Mouse (Mus musculus) olfactory bulb, adult 2 months (tissue): ENCODE data around the gene Tat. TPM values are rescaled to one million over a fixed set of nuclear protein-coding genes. Genes with fewer than 3 reads are reported as not detected.

Experiments used
- H3K27ac ChIP-seq: fragments of 200-500 bp; 2 replicates; pipeline ENCODE4 v1.5.1; 2012; ENCODE audit warnings: low read depth, low read length; ENCODE audit not compliant: insufficient read depth
- H3K4me1 ChIP-seq: fragments of 200-500 bp; 2 replicates; pipeline ENCODE4 v1.6.1; 2012; ENCODE audit warnings: low read length; ENCODE audit not compliant: control insufficient read depth, insufficient read depth
- H3K4me3 ChIP-seq: fragments of 200-500 bp; 2 replicates; pipeline ENCODE4 v1.5.1; 2012; ENCODE audit warnings: mild to moderate bottlenecking, low read depth, low read length, moderate library complexity; ENCODE audit not compliant: insufficient read depth
- CTCF ChIP-seq: fragments of 200-500 bp; IDR thresholded peaks from 2 replicates; pipeline ENCODE4 v1.5.1; 2012; ENCODE audit warnings: low read depth, mild to moderate bottlenecking, low read length, moderate library complexity; ENCODE audit not compliant: insufficient read depth
- POLR2A ChIP-seq: fragments of 200-500 bp; IDR thresholded peaks from 2 replicates; pipeline ENCODE4 v1.6.1; 2012; ENCODE audit warnings: mild to moderate bottlenecking, low read depth, low read length, moderate library complexity; ENCODE audit not compliant: insufficient read depth
- WGBS: fragments of 180-500 bp; shearing (Covaris S2); methylation state at CpG from one replicate; pipeline ENCODE4 v1.1.7; 2018; 5-methylcytosine and 5-hydroxymethylcytosine counted together
- polyA plus RNA-seq: library from polyadenylated mRNA; stranded (reverse); fragments of >200 nt; gene quantifications from 2 replicates; pipeline ENCODE4 v1.2.4, GENCODE M21; 2012; ENCODE audit warnings: low replicate concordance; ENCODE audit not compliant: missing spikeins, insufficient read depth, insufficient read length

Gene Tat
- polyA plus RNA-seq, 1 experiment: not detected

DNA sequence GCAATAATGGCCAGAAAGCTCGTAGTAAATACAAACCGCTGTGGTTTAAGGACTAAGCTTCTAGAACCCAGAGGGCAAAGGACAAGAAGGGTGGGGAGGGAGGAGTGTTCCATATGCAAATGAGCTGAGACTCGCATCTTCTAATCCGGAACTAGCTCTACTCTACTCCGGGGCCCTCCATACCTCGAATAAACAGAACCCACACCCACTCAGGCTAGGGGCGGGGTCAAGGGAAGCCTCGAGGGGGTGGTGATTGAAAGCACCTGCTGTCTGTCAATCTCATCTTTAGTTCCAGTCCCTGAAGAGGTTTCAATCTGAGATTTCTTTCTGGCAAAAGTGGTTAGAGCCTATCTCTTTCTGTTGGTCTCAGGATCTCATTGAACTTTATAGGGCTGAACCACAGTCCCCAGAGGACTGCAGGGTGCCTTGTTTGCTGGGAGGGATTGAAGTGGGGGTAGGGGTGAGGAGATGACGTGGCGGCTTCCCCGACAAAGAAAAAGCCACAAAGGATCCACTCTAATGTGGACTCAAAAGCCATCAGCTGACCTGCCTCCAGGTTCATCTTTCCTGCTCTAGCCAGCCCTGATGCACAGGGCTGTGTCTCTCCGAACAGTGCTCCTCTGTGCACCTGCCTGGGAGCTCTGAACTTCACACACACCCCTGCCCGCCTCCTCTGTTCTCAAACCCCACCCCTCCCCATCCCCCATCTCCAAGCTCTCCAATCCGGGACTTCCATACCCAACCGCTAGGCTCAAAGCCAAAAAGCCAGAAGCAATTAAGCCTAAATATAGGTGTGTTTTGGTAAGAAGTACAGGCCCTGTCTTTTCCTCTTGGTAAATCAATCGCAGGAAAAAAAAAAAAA, 32.8 kb upstream of the Tat start:
- H3K4me3 ChIP-seq: no peak overlapping the region
- peaks cover 34% of the 10 kb centered on the region for H3K4me1 ChIP-seq
- WGBS: 18% methylated on average over 16 of the region's 16 CpGs
- H3K27ac ChIP-seq: peak overlapping the region; percentile 48
- TF ChIP-seq POLR2A: no peak
- TF ChIP-seq CTCF: no peak

- TF ChIP-seq CTCF (no peak), POLR2A (no peak)
- peaks cover 34% of the 10 kb centered on the region for H3K4me1 ChIP-seq
- 35% methylated on average over 12 of the region's 12 CpGs for WGBS
- H3K27ac ChIP-seq: no peak overlapping the region
- H3K4me3 ChIP-seq: no peak overlapping the region
Measured at GRCm38 (mm10) chr8:109958036-109958655, 32.1 kb upstream of the Tat start.

DNA sequence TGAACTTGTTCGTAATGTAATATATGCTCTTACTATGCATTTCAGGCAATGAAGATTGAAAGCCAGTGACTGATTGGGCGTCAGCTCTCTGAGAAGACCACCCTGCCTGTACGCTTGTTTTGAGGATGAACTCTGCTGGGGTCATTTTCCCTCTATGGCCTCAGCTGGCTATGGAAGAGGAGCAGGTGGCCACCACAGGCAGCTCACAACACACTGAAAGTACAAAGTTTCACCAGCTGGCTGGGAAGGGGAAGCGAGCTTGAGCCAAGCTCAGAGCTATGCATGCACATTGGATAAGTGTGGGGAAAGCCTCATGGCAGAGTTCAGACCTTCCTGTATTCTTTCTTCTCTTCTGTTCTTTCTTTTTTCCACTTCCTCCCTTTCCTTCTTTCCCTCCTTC, 31.1 kb upstream of the Tat start:
- 93% methylated on average over 4 of the region's 4 CpGs for WGBS
- Histone ChIP-seq H3K4me1 (peaks cover 32% of the 10 kb centered on the region), H3K27ac (no peak overlapping the region), H3K4me3 (no peak overlapping the region)
- TF ChIP-seq CTCF (no peak), POLR2A (no peak)

DNA sequence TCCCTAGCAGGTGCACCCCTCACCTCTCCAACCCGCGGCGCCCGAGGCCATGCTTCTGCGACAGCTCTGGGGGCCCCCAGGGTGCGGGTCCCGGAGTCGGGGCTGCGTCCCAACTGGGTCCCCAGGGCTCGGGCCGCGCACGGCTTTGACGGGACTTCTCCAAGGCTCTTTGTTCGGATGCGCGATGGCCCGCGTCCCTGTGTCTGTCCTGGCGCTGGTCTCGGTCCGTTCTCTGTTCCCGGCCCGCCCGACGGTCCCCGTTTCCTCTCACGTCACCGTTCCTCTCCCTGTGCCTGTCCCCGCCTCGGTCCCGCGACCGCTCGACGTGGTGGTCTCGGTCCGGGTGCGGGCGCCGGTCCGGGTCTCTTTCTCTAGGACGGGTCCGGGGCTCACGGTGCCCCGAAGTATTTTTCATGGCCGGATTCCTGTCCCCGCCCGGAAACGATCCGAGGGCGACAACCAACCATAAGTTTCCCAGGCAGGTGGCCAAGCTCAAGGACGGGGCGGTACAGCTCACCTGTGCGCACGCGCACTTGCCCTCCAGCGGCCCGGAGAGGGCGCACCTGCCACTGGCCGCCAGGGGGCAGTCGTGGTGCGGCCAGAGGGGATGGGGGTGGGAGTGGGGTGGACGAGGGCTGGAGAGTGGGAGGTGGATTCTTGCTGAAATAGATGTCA, 28.4 kb upstream of the Tat start, which contains the start of gene Marveld3:
Gene Marveld3 (minus strand): TSS at position 511 of the 675 bp plus-strand sequence.
- no peak within 1 kb of the TSS for H3K27ac ChIP-seq
- peak within 1 kb of the TSS; percentile 33 for H3K4me3 ChIP-seq
- WGBS: 2% methylated on average over 64 of the region's 64 CpGs
- peaks cover 22% of the 10 kb centered on the region for H3K4me1 ChIP-seq
- TF ChIP-seq POLR2A (no peak), CTCF (peak; percentile 82; the same call in 1 of the 2 replicates)

DNA sequence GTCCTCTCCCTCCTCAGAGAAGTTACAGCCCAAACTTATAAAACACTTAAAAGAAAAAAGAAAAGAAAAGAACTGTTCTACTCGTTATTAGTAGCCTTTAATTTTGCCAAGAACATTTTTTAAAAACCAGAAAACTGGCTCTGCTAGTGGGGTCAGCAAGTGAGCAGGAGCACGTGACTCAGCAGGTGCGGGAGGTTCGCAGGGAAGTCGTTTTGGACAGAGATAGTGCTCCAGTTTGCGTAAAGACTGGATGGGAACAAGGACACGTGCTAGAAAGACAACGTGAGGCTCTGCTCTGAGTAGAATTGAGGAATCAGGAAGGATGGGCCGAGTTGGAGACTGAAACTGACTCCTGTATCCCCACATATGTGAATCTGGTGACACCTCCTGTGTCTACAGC, 27.3 kb upstream of the Tat start:
- Histone ChIP-seq H3K4me3 (no peak overlapping the region), H3K4me1 (peaks cover 15% of the 10 kb centered on the region), H3K27ac (no peak overlapping the region)
- 82% methylated on average over 9 of the region's 9 CpGs for WGBS
- TF ChIP-seq CTCF (no peak), POLR2A (no peak)

DNA sequence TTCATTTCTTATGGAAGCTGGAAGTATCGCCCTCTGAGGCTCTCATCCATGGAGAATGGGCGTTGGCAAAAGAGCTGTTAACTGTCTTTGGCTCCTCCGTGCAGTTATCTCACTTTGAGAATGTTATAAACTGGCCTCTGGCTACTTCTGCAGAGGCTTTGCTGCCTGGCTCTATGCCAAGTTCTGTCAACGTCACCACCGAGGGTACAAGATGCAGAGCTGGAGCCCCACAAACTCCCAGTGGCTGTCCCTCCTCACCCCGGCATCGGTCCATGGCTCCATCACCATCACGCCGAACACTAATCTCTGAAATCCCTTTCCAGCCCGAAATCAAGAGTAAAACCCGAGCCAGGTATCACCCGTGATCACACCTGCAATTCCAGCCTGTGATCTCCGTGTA, 26.8 kb upstream of the Tat start:
- WGBS: 72% methylated on average over 13 of the region's 13 CpGs
- TF ChIP-seq CTCF (no peak), POLR2A (no peak)
- Histone ChIP-seq H3K4me1 (peaks cover 10% of the 10 kb centered on the region; the same call in 1 of the 2 replicates), H3K4me3 (no peak overlapping the region), H3K27ac (no peak overlapping the region)

DNA sequence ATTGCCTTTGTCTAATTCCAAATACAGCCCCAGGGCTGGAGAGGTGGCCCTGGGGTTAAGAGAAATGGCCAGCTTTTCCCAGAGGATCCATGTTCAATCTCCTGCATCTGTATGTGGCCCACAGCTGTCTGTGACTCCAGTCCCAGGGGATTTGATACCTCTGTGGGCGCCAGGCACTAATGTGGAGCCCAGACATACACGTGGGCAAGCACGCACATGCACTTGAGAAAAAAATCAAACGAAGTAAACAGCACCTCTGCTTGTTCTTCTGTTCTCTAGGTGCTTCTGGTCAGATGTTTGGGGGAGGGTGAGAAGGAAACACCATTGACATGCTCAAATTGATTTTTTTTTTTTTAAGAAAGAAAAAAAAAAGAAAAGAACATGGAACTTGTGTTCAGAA, 26.1 kb upstream of the Tat start:
- TF ChIP-seq CTCF: no peak
- TF ChIP-seq POLR2A: no peak
- 84% methylated on average over 4 of the region's 4 CpGs for WGBS
- no peak overlapping the region for H3K4me3 ChIP-seq

GRCm38 (mm10) chr8:109968837-109969236, 21.4 kb upstream of the Tat start:
- no peak for TF ChIP-seq CTCF
- no peak for TF ChIP-seq POLR2A
- no peaks in the 10 kb centered on the region for H3K4me1 ChIP-seq
- 69% methylated on average over 10 of the region's 10 CpGs for WGBS
- H3K4me3 ChIP-seq: no peak overlapping the region
- no peak overlapping the region for H3K27ac ChIP-seq

More for the DNA sequence above, 26.1 kb upstream of the Tat start:
- Histone ChIP-seq H3K27ac (no peak overlapping the region), H3K4me1 (peaks cover 8% of the 10 kb centered on the region; the same call in 1 of the 2 replicates)

DNA sequence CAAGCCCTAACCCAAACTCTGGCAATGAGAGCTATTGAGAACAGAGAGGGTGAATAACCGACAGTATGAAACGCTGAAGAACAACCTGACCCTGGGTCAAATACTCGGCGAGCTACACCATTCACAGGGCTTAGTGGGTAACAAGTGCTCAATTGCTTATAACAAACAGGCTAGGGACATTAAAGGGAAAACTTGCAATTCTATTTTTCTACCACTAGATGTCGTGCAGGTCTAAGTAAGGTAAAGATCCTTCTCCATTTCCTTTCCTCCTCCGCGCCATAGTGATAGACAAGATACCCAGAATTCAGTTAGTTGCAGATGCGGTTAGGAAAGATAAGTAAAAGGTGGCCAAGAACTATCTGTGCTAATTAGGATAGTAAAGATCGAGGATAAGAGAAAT, 19.9 kb upstream of the Tat start:
- Histone ChIP-seq H3K27ac (no peak overlapping the region), H3K4me3 (no peak overlapping the region), H3K4me1 (no peaks in the 10 kb centered on the region)
- TF ChIP-seq POLR2A: no peak
- TF ChIP-seq CTCF: no peak
- 1% methylated on average over 9 of the region's 9 CpGs for WGBS
